Mouse (Mus musculus) midbrain, embryonic 12.5 days (tissue): ENCODE results near the gene Frmd5. TPM values are rescaled to one million over a fixed set of nuclear protein-coding genes. Genes with fewer than 3 reads are reported as not detected.
"Not testable (repeated sequence)": the region's sequence is repeated elsewhere in the genome, so short reads cannot be mapped to it uniquely, and the experiment has no call there.

ENCODE experiments used
- ATAC-seq: fragments of 200-750 bp; cut with Nextera tagmentation; 2 replicates; pipeline ENCODE4 v1.8.0; 2017; ENCODE audit warnings: low read depth, moderate TSS enrichment, moderate library complexity; ENCODE audit not compliant: low FRiP score
- H3K27ac ChIP-seq: fragments of 300-500 bp; sonication (generic); replicated peaks from 2 replicates; pipeline ENCODE4 v1.5.1; 2016; ENCODE audit warnings: mild to moderate bottlenecking
- H3K27me3 ChIP-seq: fragments of 300-500 bp; sonication (generic); 2 replicates; pipeline ENCODE4 v1.6.1; 2016; ENCODE audit warnings: mild to moderate bottlenecking
- H3K36me3 ChIP-seq: fragments of 300-500 bp; sonication (generic); 2 replicates; pipeline ENCODE4 v1.6.1; 2016
- H3K4me1 ChIP-seq: fragments of 300-500 bp; sonication (generic); 2 replicates; pipeline ENCODE4 v1.6.1; 2016
- H3K4me2 ChIP-seq: fragments of 300-500 bp; sonication (generic); replicated peaks from 2 replicates; pipeline ENCODE4 v1.6.1; 2016; ENCODE audit warnings: mild to moderate bottlenecking, moderate library complexity
- H3K4me3 ChIP-seq: fragments of 300-500 bp; sonication (generic); 2 replicates; pipeline ENCODE4 v1.5.1; 2016; ENCODE audit warnings: mild to moderate bottlenecking
- H3K9ac ChIP-seq: fragments of 300-500 bp; sonication (generic); replicated peaks from 2 replicates; pipeline ENCODE4 v1.6.1; 2016; ENCODE audit warnings: mild to moderate bottlenecking, moderate library complexity
- H3K9me3 ChIP-seq: fragments of 300-500 bp; sonication (generic); 2 replicates; pipeline ENCODE4 v1.6.1; 2016; ENCODE audit warnings: mild to moderate bottlenecking
- WGBS: fragments of 180-500 bp; shearing (Covaris S2); methylation state at CpG from one replicate; pipeline ENCODE4 v1.1.7; 2016; 5-methylcytosine and 5-hydroxymethylcytosine counted together
- polyA plus RNA-seq: library from polyadenylated mRNA; unstranded; fragments of >200 nt; fragmentation: Nextera tagmentation; extraction: Ambion mirVana; gene quantifications from 2 replicates; pipeline ENCODE4 v1.2.1, GENCODE M21; 2016

Gene Frmd5
- polyA plus RNA-seq = 22.0 and 26.7 TPM in 2 replicates

DNA sequence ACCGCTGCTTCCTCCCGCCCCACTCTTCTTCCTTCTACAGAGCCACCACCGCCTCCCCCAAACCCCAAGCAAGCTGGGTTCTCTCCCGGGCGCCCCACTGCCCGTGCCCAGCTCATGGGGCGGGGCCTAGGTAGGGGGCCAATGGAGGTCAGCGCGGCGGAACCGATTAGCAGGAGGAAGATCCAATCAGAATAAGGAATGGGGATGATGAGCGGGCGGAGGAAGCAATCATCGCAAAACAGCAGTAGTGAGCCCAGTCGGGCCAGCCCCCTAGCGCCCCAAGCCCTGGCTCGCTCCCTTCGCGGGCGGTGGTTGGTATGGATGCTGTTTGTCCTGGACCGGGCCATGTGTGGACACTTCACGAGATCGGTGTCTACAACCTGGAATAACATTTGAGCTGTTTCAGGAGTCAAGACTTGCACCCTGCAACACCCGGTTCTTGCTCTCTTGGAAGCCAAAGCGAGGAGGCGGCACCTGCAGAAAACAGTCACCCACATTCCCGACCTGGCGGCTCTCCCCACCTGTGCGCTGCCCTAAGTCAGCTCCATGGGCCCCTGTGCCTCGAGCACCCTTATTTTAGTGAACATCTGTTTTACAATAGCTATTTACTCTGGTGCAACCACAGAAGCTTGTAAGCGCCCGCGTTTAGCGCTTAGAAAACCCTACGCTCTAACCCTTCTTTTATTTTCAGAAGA lies at the start of gene Frmd5:
Frmd5 (minus strand) TSS at position 129 of the 695 bp plus-strand sequence.
- under 1% methylated on average over 35 of the region's 35 CpGs for WGBS
- peak; percentile 97 for ATAC-seq

DNA sequence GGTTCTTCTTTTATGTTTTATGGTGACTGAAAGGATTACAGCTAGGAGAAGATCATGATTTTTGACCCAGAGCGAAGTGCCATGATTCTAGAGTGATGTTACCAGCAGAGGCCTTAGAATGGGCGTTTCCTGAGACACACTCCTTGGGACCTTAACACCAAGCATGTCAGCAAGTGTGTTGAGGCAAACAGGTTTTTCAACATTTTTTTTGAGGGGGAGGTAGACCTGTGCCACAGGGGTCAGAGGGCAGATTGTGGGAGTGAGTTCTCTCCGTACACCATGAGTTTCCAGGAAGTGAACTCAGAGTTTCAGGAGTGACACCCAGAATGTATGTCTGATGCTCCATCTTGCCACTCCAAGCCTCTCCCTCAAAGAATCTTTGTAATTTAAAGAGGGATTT lies 47.1 kb upstream of the Frmd5 start:
- Histone ChIP-seq H3K27ac (no peak overlapping the region), H3K4me1 (no peaks in the 10 kb centered on the region), H3K4me2 (no peak overlapping the region), H3K4me3 (no peak overlapping the region), H3K36me3 (no peaks in the 10 kb centered on the region), H3K9ac (no peak overlapping the region), H3K9me3 (no peaks in the 10 kb centered on the region), H3K27me3 (peaks cover 75% of the 10 kb centered on the region)
- ATAC-seq = no peak
- WGBS = 86% methylated on average over 3 of the region's 3 CpGs

More for the DNA sequence above, at the start of gene Frmd5:
- Histone ChIP-seq H3K4me1 (peaks cover 23% of the 10 kb centered on the region), H3K4me2 (peak within 1 kb of the TSS; percentile 79), H3K4me3 (peak within 1 kb of the TSS; percentile 81), H3K27ac (peak within 1 kb of the TSS; percentile 93), H3K9me3 (no peaks in the 10 kb centered on the region), H3K9ac (peak within 1 kb of the TSS; percentile 88), H3K27me3 (peaks cover 16% of the 10 kb centered on the region), H3K36me3 (no peaks in the 10 kb centered on the region)

DNA sequence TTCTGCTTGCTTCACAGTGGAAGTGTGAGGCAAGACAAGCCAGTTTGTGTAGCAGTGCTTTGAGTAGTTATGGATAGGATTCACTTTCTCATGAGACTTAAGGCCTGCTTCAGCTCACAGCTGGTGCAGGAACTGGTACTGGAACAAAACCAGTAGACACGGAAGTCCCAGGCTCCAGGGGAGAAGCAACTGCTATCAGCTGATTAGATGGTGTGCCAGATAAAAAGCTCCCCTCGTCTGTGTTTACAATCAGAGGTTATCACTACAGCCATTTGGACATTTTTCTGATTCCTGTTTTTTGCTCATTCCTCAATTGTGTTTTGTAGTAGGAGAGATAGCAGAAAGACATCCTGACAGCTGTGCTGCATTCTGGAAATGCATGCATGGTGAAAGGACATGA lies 45.2 kb upstream of the Frmd5 start:
- H3K4me2 ChIP-seq = no peak overlapping the region
- no peak for ATAC-seq
- H3K4me3 ChIP-seq = no peak overlapping the region
- H3K27me3 ChIP-seq = peaks cover 65% of the 10 kb centered on the region
- no peaks in the 10 kb centered on the region for H3K4me1 ChIP-seq
- no peaks in the 10 kb centered on the region for H3K9me3 ChIP-seq
- H3K27ac ChIP-seq = no peak overlapping the region
- H3K36me3 ChIP-seq = no peaks in the 10 kb centered on the region
- H3K9ac ChIP-seq = no peak overlapping the region
- 78% methylated on average over 2 of the region's 2 CpGs for WGBS

DNA sequence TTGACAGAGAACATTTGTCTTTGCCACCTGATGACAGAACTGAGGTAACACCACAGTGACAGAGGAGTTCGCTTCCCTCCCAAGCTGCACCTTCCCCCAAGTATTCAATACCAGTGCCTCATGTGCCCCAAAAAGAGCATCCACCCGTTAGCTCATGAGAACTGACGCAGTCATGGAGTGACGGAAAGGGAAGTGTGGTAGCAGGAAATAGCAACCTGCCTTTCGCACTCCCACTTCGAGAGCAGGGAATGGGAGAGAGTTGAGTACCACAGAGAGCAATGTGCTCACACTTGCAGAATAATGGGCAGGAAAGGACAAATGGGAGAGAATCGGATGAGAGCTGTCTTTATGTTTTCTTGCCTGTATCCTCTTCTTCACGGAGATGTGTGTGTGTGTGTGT lies 39.2 kb upstream of the Frmd5 start:
- WGBS = 75% methylated on average over 8 of the region's 8 CpGs
- peaks cover 23% of the 10 kb centered on the region for H3K27me3 ChIP-seq
- ATAC-seq = no peak
- no peaks in the 10 kb centered on the region for H3K9me3 ChIP-seq
- no peak overlapping the region for H3K4me2 ChIP-seq
- H3K36me3 ChIP-seq = no peaks in the 10 kb centered on the region
- H3K27ac ChIP-seq = no peak overlapping the region
- no peak overlapping the region for H3K9ac ChIP-seq
- H3K4me1 ChIP-seq = no peaks in the 10 kb centered on the region
- no peak overlapping the region for H3K4me3 ChIP-seq

DNA sequence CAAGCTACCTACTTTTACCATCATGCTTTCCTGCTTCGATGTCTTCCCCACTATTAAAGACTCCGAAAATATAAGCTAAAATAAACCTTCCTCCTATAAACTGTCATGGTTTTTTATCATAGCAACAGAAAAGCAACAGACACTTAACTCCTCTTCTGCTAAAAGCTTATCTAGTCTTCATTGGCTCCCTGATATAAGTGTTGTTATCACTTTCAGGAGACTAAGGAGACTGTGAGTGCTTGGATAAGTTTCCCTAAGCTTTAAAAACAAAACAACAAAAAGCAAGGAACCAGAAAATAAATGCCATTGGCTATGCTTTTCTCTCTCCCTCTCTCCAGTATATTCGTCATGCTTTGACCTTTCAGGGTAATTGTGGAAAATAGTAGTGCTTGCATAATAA lies 35.4 kb upstream of the Frmd5 start:
- Histone ChIP-seq H3K9ac (no peak overlapping the region), H3K27me3 (peaks cover 4% of the 10 kb centered on the region), H3K9me3 (no peaks in the 10 kb centered on the region), H3K27ac (no peak overlapping the region), H3K4me1 (no peaks in the 10 kb centered on the region), H3K36me3 (no peaks in the 10 kb centered on the region), H3K4me2 (no peak overlapping the region), H3K4me3 (no peak overlapping the region)
- WGBS = 77% methylated on average over 3 of the region's 3 CpGs
- ATAC-seq = no peak

DNA sequence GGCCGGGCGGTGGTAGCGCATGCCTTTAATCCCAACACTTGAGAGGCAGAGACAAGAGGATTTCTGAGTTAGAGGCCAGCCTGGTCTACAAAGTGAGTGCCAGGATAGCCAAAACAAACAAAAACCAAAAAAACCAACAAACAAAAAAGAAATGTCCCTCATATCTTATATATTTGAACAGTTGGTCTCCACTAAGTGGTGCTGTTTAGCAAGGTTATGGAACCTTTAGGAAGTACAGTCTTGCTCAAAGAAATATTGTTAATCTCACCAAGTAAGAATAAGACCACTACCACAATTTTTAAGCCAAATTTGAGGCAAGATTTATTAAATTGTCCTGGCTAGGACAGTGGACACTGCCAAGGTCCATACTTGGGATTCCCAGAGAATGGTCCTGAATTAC lies 34.6 kb upstream of the Frmd5 start:
- Histone ChIP-seq H3K4me1 (no peaks in the 10 kb centered on the region), H3K36me3 (no peaks in the 10 kb centered on the region), H3K4me2 (no peak overlapping the region), H3K9me3 (no peaks in the 10 kb centered on the region), H3K9ac (no peak overlapping the region), H3K27me3 (no peaks in the 10 kb centered on the region), H3K27ac (no peak overlapping the region), H3K4me3 (no peak overlapping the region)
- 90% methylated on average over 3 of the region's 3 CpGs for WGBS
- ATAC-seq = no peak

DNA sequence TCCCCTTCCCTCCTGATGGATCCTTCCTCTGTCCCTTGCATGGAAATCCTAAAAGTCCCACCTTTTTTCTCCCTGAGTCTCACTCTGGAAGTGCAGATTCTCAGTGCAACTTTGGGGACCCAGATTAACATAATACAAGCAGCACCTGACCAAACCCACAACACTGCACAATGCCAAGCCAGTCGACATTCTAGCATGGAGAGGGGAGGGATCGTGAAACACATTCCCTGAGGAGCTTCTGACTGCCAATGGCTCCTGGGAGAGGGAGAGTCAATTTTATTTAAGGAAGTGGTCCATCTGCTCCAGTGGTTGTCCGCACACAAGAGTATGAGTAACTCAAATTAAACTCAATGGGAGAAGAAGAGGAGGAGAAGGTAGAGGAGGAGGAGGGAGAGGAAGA lies 28.0 kb upstream of the Frmd5 start:
- ATAC-seq = no peak
- Histone ChIP-seq H3K27me3 (peaks cover 5% of the 10 kb centered on the region; the same call in 1 of the 2 replicates), H3K4me3 (no peak overlapping the region), H3K9me3 (no peaks in the 10 kb centered on the region), H3K9ac (no peak overlapping the region), H3K4me2 (no peak overlapping the region), H3K27ac (no peak overlapping the region), H3K4me1 (no peaks in the 10 kb centered on the region), H3K36me3 (no peaks in the 10 kb centered on the region)
- WGBS = 41% methylated on average over 3 of the region's 3 CpGs

DNA sequence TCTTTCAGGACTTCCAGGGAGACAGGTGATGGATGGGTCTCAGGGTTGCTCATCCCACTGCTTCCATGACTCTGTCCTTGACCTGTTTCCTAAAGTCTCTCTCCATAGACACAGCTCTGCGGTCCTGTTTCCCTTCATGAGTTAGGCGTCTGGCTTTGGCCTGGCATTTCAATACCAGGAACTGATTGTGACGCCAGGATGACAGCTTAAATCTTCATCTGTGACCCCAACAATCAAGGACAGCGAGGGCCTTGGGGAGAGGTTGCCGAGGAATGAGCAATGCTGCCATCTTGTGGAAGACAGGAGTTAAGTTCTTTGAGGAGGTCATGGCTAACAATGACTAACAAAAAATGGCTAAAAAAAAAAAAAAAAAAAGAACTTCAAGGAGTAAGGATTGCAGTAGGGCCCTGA lies 25.6 kb upstream of the Frmd5 start:
- H3K27me3 ChIP-seq = peaks cover 5% of the 10 kb centered on the region; the same call in 1 of the 2 replicates
- no peak for ATAC-seq
- 8% methylated on average over 5 of the region's 5 CpGs for WGBS
- H3K9ac ChIP-seq = no peak overlapping the region
- H3K9me3 ChIP-seq = no peaks in the 10 kb centered on the region
- no peak overlapping the region for H3K4me2 ChIP-seq
- H3K4me1 ChIP-seq = no peaks in the 10 kb centered on the region
- no peaks in the 10 kb centered on the region for H3K36me3 ChIP-seq
- H3K27ac ChIP-seq = no peak overlapping the region
- no peak overlapping the region for H3K4me3 ChIP-seq

DNA sequence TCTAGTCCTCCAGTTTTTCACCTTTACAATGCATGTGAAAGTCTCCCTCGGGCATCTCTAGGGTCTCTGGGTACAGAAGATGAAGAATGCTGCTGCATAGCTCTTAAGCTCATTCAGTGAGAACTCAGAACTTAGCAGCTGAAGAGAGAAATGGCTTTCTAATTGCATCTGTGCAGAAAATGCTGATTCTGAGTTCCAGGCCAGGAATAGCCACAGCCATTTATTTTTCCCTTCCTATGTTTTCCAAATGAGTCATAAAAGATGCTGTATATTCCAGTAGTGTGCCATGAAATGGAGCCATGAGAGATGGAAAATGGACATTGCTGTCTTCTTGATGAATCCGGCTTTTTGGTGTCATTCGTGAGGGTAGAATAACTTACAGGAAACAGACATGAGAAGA lies 21.5 kb upstream of the Frmd5 start:
- ATAC-seq = no peak
- 85% methylated on average over 3 of the region's 3 CpGs for WGBS
- H3K4me2 ChIP-seq = no peak overlapping the region
- H3K4me1 ChIP-seq = 0 out of 2 replicates have a peak, but pooled peaks cover 5% of the 10 kb centered on the region
- no peak overlapping the region for H3K4me3 ChIP-seq
- no peaks in the 10 kb centered on the region for H3K36me3 ChIP-seq
- no peaks in the 10 kb centered on the region for H3K9me3 ChIP-seq
- H3K27ac ChIP-seq = no peak overlapping the region
- no peak overlapping the region for H3K9ac ChIP-seq
- H3K27me3 ChIP-seq = peaks cover 3% of the 10 kb centered on the region

DNA sequence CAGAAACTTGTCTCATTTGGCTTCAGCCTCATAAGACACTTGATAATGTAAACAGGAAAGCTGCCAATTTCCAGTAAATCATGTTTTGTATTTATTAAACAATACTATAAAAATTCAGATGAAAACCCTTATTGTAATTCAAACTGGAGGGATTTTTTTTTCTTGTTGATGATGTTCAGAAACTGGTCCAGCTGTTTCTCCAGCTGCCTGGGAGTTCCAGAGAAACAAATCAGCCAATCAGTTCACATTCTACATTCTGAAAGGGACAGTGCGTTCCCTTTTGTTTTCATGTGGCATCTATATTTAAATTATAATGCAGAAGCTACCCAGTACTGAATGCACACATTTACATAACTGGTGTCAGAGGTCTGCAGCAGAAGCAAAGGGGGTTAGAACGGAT lies 19.3 kb upstream of the Frmd5 start:
- peaks cover 3% of the 10 kb centered on the region; the same call in 1 of the 2 replicates for H3K27me3 ChIP-seq
- no peak overlapping the region for H3K27ac ChIP-seq
- H3K9ac ChIP-seq = no peak overlapping the region
- H3K36me3 ChIP-seq = no peaks in the 10 kb centered on the region
- H3K9me3 ChIP-seq = no peaks in the 10 kb centered on the region
- H3K4me2 ChIP-seq = no peak overlapping the region
- no peak overlapping the region for H3K4me3 ChIP-seq
- 0 out of 2 replicates have a peak, but pooled peaks cover 5% of the 10 kb centered on the region for H3K4me1 ChIP-seq
- ATAC-seq = no peak
- WGBS = 48% methylated on average over 2 of the region's 2 CpGs

DNA sequence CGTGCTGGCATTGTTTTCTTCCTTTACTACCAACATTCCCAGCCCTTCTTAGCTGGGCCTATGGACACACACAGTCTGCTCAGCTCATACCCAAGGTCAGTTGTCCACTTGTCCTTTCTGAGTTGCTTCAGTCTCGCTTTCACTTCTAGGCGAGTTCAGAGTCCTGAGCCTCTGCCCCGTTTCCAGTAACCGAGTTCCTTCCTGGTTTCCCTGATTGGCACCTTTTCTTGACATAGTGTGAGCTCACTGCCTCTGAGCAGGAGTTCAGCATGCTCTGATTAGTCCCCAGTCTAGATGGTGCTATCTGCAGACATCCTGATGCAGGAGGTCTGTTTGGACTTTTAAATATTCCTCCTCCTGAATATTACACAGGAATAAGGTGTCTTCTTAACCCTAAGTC lies 17.8 kb upstream of the Frmd5 start:
- Histone ChIP-seq H3K4me1 (0 out of 2 replicates have a peak, but pooled peaks cover 5% of the 10 kb centered on the region), H3K9ac (no peak overlapping the region), H3K4me2 (no peak overlapping the region), H3K27ac (no peak overlapping the region), H3K36me3 (no peaks in the 10 kb centered on the region), H3K4me3 (no peak overlapping the region), H3K9me3 (no peaks in the 10 kb centered on the region), H3K27me3 (peaks cover 3% of the 10 kb centered on the region; the same call in 1 of the 2 replicates)
- WGBS = 73% methylated on average over 5 of the region's 5 CpGs
- no peak for ATAC-seq

DNA sequence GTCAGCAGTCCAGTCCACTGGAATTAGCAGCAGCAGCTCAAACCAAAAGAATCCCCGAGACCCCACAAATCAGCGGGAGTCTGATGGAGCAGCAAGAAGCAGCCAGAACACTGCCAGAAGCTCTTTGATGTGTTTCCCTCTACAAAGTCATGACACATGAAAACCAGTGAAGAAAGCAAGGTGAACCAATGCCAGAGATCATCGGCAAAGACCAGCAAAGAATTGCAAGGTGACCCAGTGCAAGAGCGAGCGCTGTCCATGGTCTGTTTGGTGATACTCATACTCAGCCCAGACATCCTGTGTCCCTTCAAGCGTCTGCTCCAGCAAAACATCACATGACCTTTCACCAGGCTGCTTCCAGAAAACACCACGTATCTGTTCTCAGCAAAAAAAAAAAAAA lies 14.9 kb upstream of the Frmd5 start:
- H3K4me2 ChIP-seq = no peak overlapping the region

DNA sequence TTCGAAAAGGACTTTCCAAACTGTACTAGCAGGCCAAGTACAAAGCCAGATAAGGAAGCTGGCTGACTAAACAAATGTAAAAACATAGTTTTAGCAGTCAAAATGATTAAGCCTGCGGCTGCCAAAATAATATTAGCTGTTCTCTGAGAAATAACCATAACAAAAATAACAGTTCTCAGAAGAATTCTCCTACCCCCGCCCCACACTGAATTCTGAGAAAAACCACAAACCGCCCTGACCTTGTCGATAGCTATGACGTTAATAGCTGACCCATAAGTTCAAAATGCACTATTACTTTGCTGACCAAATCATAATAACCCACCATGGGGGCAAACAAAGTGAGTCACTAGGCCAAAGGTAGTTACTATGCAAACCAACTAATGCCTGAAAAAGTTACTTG lies 4.0 kb upstream of the Frmd5 start:
- H3K27me3 ChIP-seq, H3K4me1 ChIP-seq, H3K27ac ChIP-seq, H3K4me2 ChIP-seq, ATAC-seq, H3K4me3 ChIP-seq, H3K9ac ChIP-seq, H3K9me3 ChIP-seq, H3K36me3 ChIP-seq: not testable (repeated sequence)
- WGBS = 87% methylated on average over 6 of the region's 6 CpGs

More for the DNA sequence above, 14.9 kb upstream of the Frmd5 start:
- Histone ChIP-seq H3K9me3 (no peaks in the 10 kb centered on the region), H3K36me3 (no peaks in the 10 kb centered on the region), H3K27me3 (peaks cover 3% of the 10 kb centered on the region; the same call in 1 of the 2 replicates), H3K4me3 (no peak overlapping the region), H3K4me1 (0 out of 2 replicates have a peak, but pooled peaks cover 5% of the 10 kb centered on the region), H3K9ac (no peak overlapping the region), H3K27ac (no peak overlapping the region)
- no peak for ATAC-seq
- 91% methylated on average over 7 of the region's 7 CpGs for WGBS
